Mouse (Mus musculus) stomach, embryonic 14.5 days (tissue): Measurements from ENCODE around the gene Mycl. TPM values are rescaled to one million over a fixed set of nuclear protein-coding genes. Genes with fewer than 3 reads are reported as not detected.
A peak's percentile ranks its signal among the peaks of the same experiment; 100 is the strongest.

ENCODE experiments used
- ATAC-seq: fragments of 200-750 bp; cut with Nextera tagmentation; 2 replicates; pipeline ENCODE4 v1.8.0; 2017; ENCODE audit warnings: low read depth, moderate TSS enrichment; ENCODE audit not compliant: insufficient number of reproducible peaks, insufficient read depth, low FRiP score
- H3K27ac ChIP-seq: fragments of 300-500 bp; sonication (generic); 2 replicates; pipeline ENCODE4 v1.5.1; 2014; ENCODE audit warnings: mild to moderate bottlenecking, low read length, moderate library complexity, mixed read lengths
- H3K27me3 ChIP-seq: fragments of 300-500 bp; sonication (generic); 2 replicates; pipeline ENCODE4 v1.6.1; 2014; ENCODE audit warnings: low read length, control low read depth, mixed read lengths; ENCODE audit not compliant: control insufficient read depth, insufficient read depth
- H3K36me3 ChIP-seq: fragments of 300-500 bp; sonication (generic); 2 replicates; pipeline ENCODE4 v1.6.1; 2014; ENCODE audit warnings: mild to moderate bottlenecking, control low read depth, low read length, moderate library complexity, mixed read lengths; ENCODE audit not compliant: control insufficient read depth, insufficient read depth
- H3K4me1 ChIP-seq: fragments of 300-500 bp; sonication (generic); 2 replicates; pipeline ENCODE4 v1.6.1; 2014; ENCODE audit warnings: low read length, control low read depth, mixed read lengths; ENCODE audit not compliant: control insufficient read depth, insufficient read depth
- H3K4me2 ChIP-seq: fragments of 300-500 bp; sonication (generic); replicated peaks from 2 replicates; pipeline ENCODE4 v1.6.1; 2014; ENCODE audit warnings: low read depth, low read length, control low read depth
- H3K4me3 ChIP-seq: fragments of 300-500 bp; sonication (generic); 2 replicates; pipeline ENCODE4 v1.5.1; 2014; ENCODE audit warnings: low read depth, low read length, control low read depth
- H3K9ac ChIP-seq: fragments of 300-500 bp; sonication (generic); replicated peaks from 2 replicates; pipeline ENCODE4 v1.6.1; 2014; ENCODE audit warnings: low read depth, mild to moderate bottlenecking, control low read depth, low read length, moderate library complexity, mixed read lengths
- H3K9me3 ChIP-seq: fragments of 300-500 bp; sonication (generic); 2 replicates; pipeline ENCODE4 v1.6.1; 2016; ENCODE audit warnings: low read depth, low read length, control low read depth; ENCODE audit not compliant: control insufficient read depth
- WGBS: fragments of 180-500 bp; shearing (Covaris S2); extraction: QIAGEN DNeasy Blood & Tissue Kit; methylation state at CpG from one replicate; pipeline ENCODE4 v1.1.7; 2014; 5-methylcytosine and 5-hydroxymethylcytosine counted together
- polyA plus RNA-seq: library from polyadenylated mRNA; unstranded; fragments of >200 nt; fragmentation: Nextera tagmentation; extraction: Ambion mirVana; gene quantifications from 2 replicates; pipeline ENCODE4 v1.2.1, GENCODE M21; 2014

Gene Mycl
- polyA plus RNA-seq, 1 experiment from 2014 or later, result 26.9 TPM

DNA sequence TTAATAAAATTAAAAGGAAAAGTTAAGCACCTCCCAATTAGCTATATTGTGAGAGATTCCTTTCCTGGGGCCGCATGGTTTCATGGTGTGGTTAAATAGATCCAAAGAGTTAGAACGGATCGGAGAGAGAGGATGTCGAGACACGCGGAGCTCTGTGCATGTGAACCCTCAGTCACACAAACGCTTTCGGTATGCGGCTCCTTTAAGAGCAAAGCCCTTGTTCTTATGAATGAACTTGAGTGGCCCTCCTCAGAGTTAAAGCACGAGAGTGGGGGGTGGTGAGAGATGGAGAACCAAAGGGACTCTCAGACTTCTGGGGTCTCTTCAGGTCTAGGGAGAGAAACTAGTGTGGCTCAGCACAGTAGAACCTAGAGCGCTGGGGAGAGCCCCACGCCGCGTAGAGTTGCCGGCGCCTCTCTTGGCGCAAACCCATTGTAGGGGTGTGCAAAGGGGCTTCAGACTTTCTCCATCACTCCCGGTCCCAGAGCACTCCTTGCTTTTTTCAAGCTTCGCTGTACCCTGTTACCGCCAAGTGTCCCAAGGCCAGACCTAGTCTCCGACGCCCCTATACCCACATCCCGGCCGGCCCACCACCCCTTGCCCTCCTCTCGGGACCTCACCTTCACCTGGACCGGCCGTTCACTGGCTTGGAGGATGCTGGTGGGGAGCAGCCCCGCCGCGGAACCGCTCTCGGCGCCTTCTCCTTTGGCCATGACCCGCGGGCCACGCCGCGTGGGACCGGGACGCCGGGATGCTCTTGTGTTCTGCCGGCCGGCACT is 34.9 kb upstream of the Mycl start:
- H3K27ac ChIP-seq, result no peak overlapping the region
- H3K27me3 ChIP-seq, result no peaks in the 10 kb centered on the region
- H3K4me2 ChIP-seq, result peak overlapping the region; percentile 99
- H3K4me3 ChIP-seq, result peak overlapping the region; percentile 57
- peaks cover 9% of the 10 kb centered on the region for H3K4me1 ChIP-seq
- no peaks in the 10 kb centered on the region for H3K36me3 ChIP-seq
- under 1% methylated on average over 43 of the region's 43 CpGs for WGBS
- peak overlapping the region; percentile 38 for H3K9ac ChIP-seq
- no peaks in the 10 kb centered on the region for H3K9me3 ChIP-seq
- ATAC-seq, result peak; percentile 16; the same call in 1 of the 2 replicates

DNA sequence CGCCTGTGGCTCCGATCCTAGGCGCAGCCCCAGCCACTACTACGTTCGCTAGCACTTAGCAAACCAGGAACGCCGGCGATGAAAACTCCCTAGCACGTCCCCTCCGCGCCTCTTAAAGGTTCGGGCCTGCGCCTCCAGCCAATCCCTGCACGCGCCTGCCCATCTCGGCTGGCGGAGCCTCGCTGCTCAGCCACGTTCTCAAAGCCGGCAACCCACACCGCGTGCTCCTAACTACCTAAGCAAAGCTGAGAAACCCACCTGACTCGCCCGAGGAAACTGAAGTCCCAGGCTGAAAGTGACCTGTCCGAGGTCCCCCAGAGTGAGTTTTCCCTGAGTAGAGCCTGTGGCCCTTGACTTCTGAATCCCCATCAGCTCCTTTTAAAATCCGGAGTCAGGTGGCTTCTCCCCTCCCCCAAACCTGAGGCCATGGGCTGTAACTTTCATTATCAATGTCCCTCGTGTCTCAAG is 34.3 kb upstream of the Mycl start, which contains the start of gene Mfsd2a:
Mfsd2a (minus strand) TSS at position 89 of the 468 bp plus-strand sequence.
- H3K4me2 ChIP-seq, result peak within 1 kb of the TSS; percentile 99
- peaks cover 5% of the 10 kb centered on the region for H3K4me1 ChIP-seq
- H3K9me3 ChIP-seq, result no peaks in the 10 kb centered on the region
- H3K9ac ChIP-seq, result peak within 1 kb of the TSS; percentile 38
- H3K27me3 ChIP-seq, result no peaks in the 10 kb centered on the region
- ATAC-seq, result peak; percentile 80
- WGBS, result 2% methylated on average over 27 of the region's 27 CpGs
- H3K27ac ChIP-seq, result no peak within 1 kb of the TSS
- H3K4me3 ChIP-seq, result peak within 1 kb of the TSS; percentile 57
- no peaks in the 10 kb centered on the region for H3K36me3 ChIP-seq

- H3K4me3 ChIP-seq, result no peak overlapping the region
- H3K9me3 ChIP-seq, result no peaks in the 10 kb centered on the region
- 33% methylated on average over 6 of the region's 6 CpGs for WGBS
- no peaks in the 10 kb centered on the region for H3K27me3 ChIP-seq
- H3K4me1 ChIP-seq, result peaks cover 5% of the 10 kb centered on the region
- H3K36me3 ChIP-seq, result no peaks in the 10 kb centered on the region
- H3K9ac ChIP-seq, result no peak overlapping the region
- H3K27ac ChIP-seq, result no peak overlapping the region
- ATAC-seq, result no peak
- H3K4me2 ChIP-seq, result peak overlapping the region; percentile 99; the same call in 1 of the 2 replicates
Observed at GRCm38 (mm10) chr4:122961589-122961988, 33.9 kb upstream of the Mycl start.

DNA sequence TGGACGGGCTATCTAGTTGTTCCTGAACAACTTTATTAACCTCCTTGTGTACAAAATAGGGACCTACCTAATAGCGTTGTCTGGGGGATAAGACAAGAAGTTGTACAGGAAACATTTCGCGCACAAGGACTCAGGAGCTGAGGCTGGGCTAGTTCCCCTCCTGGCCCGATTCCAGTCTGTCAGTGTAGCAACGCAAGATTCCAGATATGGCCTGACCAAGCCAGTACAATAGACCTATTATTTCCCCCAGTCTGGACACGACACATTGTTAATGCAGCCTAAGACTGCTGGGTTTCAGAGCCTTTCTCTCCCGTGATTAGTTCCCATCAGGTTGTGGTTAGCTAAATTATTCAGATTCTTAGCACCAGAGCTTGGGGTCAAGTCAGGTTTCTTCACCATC is 32.7 kb upstream of the Mycl start:
- Histone ChIP-seq H3K4me3 (no peak overlapping the region), H3K27me3 (no peaks in the 10 kb centered on the region), H3K9ac (no peak overlapping the region), H3K9me3 (no peaks in the 10 kb centered on the region), H3K27ac (no peak overlapping the region), H3K4me2 (no peak overlapping the region), H3K36me3 (no peaks in the 10 kb centered on the region), H3K4me1 (peaks cover 5% of the 10 kb centered on the region)
- ATAC-seq, result 0 out of 2 replicates have a peak, but pooled peaks have one; percentile 16
- 54% methylated on average over 8 of the region's 8 CpGs for WGBS

- no peak overlapping the region for H3K9ac ChIP-seq
- H3K27ac ChIP-seq, result no peak overlapping the region
- no peaks in the 10 kb centered on the region for H3K36me3 ChIP-seq
- H3K4me2 ChIP-seq, result no peak overlapping the region
- H3K4me3 ChIP-seq, result no peak overlapping the region
- WGBS, result 63% methylated on average over 4 of the region's 4 CpGs
- H3K27me3 ChIP-seq, result no peaks in the 10 kb centered on the region
- H3K9me3 ChIP-seq, result no peaks in the 10 kb centered on the region
- no peak for ATAC-seq
- no peaks in the 10 kb centered on the region for H3K4me1 ChIP-seq
Observed at GRCm38 (mm10) chr4:122968106-122968505, 27.3 kb upstream of the Mycl start.

DNA sequence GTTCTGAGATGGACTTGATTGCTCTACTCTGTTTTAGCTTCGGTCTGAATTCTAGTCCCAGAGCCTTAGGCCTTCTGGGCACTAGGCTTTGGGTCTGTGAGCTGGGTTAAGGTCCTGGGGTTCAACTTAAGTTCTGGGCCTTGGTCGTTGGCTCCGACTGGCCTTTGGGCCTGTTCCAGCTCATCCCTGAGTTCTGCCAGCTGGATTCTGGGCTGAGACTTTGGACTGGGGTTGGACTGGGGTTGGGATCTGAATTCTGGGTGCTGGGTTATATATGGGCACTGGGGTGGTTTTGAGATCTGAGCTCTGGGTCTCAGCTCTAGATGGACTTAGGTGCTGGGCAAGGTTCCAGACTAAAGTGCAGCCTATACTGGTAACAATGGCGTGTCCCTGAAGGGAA is 24.3 kb upstream of the Mycl start:
- Histone ChIP-seq H3K9ac (no peak overlapping the region), H3K36me3 (no peaks in the 10 kb centered on the region), H3K4me2 (no peak overlapping the region), H3K27me3 (no peaks in the 10 kb centered on the region), H3K27ac (no peak overlapping the region), H3K4me3 (no peak overlapping the region), H3K4me1 (no peaks in the 10 kb centered on the region), H3K9me3 (no peaks in the 10 kb centered on the region)
- WGBS, result 85% methylated on average over 4 of the region's 4 CpGs
- no peak for ATAC-seq

DNA sequence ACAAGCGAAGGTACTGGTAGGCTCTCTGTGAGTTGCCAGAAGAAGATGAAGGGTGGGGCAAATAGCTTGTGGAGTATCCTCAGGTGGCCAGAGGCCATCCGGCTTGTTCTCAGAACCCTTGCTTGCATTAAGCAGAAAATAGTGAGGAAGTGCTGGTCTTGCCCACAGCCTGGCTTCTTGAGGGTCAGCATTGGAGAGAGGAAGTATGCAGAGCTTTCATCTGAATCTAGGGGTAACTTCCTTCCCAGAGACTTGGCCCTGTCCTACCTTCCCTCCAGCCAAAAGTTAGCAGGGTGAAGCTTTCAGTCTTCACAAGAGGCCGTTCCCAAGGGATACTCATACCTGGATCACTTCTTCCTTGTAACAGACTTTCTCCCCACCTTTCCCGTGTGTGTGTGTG is 23.8 kb upstream of the Mycl start:
- Histone ChIP-seq H3K4me3 (no peak overlapping the region), H3K36me3 (no peaks in the 10 kb centered on the region), H3K4me1 (no peaks in the 10 kb centered on the region), H3K27me3 (no peaks in the 10 kb centered on the region), H3K4me2 (no peak overlapping the region), H3K27ac (no peak overlapping the region), H3K9ac (no peak overlapping the region), H3K9me3 (no peaks in the 10 kb centered on the region)
- ATAC-seq, result no peak
- WGBS, result 73% methylated on average over 4 of the region's 4 CpGs

DNA sequence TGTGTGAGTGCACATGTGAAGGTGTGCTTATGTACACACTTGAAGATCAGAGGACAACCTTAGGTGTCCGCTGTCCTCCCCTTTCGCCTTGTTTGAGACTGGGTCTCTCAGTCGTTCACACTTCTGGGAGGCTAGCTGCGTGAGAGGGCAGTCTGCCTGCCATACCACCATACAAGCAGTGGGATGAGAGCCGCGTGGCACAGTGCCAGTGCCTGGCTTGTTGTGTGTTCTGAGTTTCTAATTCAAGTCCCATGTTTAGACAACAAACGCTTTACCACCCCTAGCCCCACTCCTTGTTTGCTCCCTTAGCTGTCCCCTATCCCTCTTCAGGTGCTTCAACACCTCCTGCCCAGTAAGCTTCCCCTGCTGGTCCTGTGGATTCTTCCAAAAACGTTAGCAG is 23.4 kb upstream of the Mycl start:
- ATAC-seq, result no peak
- WGBS, result 63% methylated on average over 8 of the region's 8 CpGs
- Histone ChIP-seq H3K27me3 (no peaks in the 10 kb centered on the region), H3K4me2 (no peak overlapping the region), H3K9me3 (no peaks in the 10 kb centered on the region), H3K4me1 (no peaks in the 10 kb centered on the region), H3K9ac (no peak overlapping the region), H3K4me3 (no peak overlapping the region), H3K36me3 (no peaks in the 10 kb centered on the region), H3K27ac (no peak overlapping the region)
